Mouse (Mus musculus) common myeloid progenitor, adult 5-6 weeks (primary cell): ENCODE results near the gene Nav3. TPM values are rescaled to one million over a fixed set of nuclear protein-coding genes. Genes with fewer than 3 reads are reported as not detected.
"Not testable (repeated sequence)": the region's sequence is repeated elsewhere in the genome, so short reads cannot be mapped to it uniquely, and the experiment has no call there.

Experiments
- ATAC-seq: replicated peaks from 2 replicates; pipeline ENCODE4 v1.8.0; 2016; ENCODE audit warnings: low read depth, mild to moderate bottlenecking, moderate TSS enrichment, inconsistent platforms; ENCODE audit not compliant: poor library complexity, severe bottlenecking
- total RNA-seq: library from RNA; stranded (forward); fragments of 200-1000, 187-1606 nt; gene quantifications from 2 replicates; pipeline ENCODE4 v1.2.3, GENCODE M21; 2017

Gene Nav3
- total RNA-seq, 1 experiment from 2014 or later = not detected

DNA sequence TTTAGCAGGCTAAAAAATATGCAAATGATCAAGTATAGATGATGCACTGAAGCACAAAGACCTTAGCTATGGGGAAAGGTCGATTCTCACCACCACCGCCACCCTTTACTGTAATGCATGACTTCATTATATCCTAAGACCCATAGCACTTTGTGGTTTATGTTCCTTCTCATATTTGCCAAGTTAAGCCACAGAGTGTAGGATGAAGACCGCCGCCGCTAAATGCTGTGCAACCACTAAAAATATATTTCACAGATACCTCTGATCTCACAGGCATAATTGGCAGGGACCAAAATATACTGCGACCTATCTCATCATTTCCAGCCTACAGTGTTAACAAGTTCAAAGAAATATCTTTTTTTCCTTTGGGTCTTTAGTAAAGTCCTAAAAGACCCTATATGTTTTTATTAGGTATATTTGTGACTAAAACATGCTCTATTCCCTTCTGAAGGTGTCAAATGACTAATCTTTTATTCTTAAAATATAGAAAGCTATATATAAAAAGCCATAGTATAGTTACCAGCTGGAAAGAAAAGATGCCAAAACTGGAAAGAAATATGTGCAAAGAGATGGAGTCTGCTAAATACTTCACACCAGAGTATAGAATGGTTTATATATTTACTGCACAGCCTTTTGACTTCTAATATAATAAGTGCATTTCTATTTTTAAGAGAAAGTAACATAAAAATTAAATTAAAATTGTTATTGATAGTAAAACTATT is 69.4 kb downstream of the Nav3 start:
- no peak for ATAC-seq

DNA sequence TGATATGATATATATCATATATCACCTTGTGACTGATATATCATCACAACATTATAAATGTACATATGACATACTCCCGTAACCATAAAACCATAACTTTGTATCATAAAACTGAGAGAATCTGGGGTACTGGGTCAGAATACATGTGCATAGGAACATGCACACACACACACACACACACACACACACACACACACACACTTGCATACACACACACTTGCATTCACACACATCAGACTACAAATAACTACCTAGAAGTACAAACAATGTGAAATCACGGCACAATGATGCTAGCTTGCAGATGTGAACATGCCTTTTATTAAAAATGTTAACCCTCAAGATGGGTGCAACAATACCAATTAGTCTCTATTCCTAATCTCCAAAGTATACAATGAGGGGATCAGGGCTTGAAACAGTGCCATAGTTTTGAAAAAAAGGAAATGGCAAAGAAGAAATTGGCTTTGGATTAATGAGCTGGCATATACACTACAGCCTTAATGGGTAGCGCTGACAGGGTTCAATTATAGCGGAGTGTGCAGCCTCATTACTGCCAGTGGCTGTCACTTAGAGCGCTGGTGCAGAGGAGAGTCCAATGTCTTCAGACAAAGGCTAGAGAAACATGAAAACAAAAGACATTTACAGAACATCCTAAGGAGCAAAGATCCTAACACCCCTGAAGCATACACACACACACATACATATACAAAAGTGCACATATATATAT is 72.3 kb downstream of the Nav3 start:
- not testable (repeated sequence) for ATAC-seq

DNA sequence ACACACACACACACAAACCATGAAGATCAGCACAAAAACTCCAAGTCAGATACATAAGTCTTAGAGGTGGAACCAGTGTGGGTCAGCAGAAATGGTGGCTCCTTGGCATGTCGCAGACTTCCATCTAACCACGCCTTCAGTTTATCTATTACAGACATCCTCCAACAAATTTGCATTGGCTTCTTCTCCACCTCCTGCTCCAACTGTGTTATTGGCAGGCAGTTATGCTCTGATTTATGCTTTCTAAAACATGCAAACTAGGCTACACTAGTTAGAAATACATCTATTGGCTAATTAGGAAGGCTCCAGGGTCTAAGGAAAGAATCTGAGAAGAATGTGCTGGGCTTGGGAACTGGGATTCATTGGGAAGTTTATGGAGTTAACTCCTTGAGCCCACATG is 75.2 kb downstream of the Nav3 start:
- ATAC-seq = no peak

DNA sequence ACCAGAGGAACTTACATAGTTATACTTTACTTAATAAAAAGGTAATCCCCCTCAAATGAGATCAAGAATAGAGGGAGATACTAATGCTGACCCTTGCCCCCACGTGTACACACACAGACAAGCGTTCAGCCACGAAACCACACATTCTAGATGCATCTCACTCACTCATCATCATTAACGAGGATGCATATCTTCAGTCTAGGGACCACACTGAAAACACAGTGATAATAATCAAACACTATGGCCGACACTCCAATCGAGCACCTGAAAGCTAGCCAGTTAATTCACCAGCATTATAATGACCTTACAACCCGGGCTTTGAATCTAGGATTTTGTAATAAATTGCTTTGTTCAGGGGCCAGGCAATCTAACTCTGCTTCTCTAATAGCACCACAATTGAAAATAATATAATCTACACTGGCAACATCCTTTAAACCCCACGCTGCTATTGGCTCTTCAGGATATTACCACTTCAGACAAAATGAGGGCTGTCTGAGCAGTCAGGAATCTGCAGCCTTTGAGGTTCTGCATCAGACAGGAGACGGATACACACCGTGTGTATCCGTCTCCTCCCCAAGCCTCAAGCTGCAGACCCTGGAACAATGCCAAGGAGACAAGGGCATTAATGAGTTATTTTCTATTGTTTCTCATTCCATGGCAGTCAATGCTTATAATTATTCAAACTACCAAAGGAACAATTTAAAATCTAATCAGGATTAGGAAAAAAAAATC is 83.1 kb downstream of the Nav3 start:
- no peak for ATAC-seq

DNA sequence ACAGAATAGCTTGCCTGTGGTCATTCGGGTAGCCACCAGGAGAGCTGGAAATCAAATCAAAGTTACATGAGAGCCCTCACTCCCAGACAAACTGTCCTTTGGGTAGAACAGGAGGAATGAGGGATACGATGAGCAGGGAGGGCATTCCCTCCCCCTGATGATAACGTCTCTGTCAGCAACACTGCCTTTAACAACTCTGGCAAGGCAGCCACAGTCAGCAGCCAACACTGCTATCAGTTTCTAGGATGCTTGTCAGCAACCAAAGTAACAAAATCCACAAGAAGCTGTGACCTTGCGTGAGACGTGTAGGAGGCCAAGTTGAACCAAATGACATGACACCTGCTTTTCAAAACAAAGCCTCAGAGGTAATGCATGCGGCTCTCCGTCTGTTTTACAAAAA is 103.9 kb downstream of the Nav3 start:
- no peak for ATAC-seq

DNA sequence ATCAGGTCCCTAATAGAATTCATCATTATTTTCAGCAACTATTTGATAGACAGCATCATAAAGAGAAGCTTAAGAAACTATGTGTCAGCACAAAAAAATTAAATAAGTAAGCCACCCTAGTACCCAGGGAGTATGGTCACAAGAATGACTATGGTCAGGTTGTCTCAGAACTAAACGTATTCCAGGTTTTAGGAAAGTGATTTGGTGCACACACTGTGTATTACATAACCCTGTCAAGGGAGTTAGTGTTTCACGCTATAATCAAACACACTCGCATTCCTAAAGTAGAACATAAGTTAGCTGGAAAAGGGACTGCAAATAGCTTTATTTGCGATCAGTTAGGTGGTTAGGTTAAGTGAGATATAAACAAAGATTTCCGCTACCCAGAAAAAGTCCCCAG is 126.0 kb downstream of the Nav3 start:
- ATAC-seq = no peak

DNA sequence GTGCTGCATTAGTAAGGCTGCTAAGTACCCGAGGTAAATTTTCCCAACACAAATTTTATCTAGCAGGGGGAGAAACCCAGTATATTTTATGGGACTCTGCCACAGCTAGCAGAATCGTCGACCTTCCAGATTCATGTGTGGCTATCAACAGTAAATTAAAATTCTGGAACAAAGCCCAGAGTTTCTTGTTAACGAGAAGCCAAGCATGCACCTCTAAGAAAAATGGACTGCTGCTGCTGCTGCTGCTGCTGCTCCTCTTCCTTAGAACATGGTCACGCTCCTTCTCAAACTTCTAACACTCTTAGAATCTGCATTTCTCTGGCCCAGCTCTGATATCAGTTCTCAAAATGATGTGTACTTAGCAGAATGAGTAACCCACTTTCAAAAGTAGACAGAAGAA is 126.4 kb downstream of the Nav3 start:
- ATAC-seq = no peak

DNA sequence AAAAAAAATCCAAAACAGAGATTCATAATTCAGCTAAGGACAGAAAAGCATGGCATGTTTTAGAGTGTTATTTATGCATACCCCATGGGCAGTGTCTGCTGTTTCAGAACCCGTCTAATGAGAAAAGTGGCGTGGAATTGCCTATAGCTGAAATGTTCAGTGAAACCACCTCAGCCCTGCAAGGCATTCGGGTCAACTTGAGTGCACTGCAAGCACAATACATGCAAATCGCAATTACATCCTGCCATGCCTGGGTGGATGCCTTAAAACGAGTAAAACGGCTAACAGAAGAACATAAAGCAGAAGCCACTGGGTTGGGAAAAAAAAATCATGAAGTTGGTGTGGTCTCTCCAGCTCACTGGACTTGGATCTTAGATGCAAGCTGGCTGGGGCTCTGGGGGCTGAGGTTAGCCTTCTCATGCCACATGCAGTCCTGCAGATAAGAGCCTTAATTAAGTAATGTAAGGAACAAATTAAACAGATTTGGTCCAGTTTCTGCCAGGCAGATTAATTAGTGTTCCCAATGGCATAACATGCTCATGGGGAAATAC is 133.8 kb downstream of the Nav3 start:
- ATAC-seq = no peak

DNA sequence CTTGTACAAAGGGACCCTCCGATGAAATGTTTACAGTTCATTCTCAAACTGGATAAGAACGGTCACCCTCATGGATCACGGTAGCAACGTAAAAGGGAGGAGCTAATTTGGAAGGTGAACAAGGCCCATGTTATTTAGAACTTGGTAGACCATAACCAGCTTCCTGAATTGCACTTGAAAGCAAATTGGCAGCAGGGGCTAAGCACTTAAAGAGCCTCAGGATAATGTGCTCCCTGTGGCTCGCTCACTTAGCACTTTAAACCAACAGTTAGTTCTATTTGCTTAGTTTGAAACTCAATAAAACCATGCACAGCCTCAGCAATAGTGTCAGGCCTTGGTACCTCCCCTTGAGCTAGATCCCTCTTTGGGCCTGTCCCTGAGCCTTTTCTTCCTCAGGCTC is 138.7 kb downstream of the Nav3 start:
- no peak for ATAC-seq

DNA sequence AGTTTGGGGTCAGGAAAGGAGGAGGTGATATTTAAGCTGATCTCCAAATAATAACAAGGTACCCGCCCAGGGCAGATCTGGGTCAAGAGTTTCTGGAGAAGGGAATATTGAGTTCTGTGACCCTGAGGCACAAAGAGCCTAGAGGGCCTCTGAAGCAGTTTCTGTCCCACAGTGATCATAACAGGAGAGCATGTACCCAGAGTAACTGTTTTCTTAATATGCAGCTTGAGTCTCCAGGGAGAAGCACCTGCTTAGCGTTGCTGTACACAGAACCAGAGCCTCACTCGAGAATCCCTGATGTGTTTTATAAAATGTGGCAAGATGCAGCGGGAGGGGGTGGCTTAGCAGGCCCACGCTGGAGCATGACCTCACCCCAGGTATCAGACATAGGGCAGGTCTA is 141.5 kb downstream of the Nav3 start:
- no peak for ATAC-seq

DNA sequence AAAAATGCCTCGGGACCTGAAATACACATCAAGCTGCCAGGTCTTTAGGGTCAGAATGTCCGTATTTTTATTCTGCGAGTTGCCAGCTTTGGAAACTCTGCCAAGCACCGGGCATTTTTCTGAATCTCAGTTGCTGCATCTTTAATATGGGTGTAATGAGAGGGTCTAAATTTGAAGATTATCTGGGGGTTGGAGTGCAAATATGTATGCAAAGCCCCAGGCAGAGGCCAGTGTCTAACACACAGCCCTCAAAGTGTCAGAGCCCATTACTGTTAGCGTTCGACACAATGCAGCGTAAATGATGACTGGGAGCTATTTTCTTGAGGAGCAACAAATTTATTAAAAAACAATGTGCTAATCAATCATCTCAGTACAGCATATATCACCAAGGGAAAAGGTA is 142.0 kb downstream of the Nav3 start:
- no peak for ATAC-seq

DNA sequence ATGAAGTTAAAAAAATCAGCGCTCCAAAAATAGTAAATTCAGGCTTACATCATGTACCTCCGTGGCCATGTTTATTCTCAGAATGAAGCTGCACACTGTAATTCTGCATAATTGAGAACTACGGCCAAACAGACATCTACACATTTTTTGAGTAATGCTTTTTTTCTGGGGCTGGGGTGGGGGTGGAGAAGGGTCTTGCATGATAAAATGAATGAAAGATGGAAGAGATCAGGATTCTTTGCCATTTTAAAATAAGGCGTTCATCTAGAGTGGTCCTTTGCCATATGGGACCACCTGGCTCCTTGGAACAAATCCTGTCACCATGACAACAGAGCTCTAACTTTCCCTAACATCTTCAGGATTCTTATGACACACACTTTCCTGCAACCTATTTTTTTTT is 146.5 kb downstream of the Nav3 start:
- ATAC-seq = no peak

DNA sequence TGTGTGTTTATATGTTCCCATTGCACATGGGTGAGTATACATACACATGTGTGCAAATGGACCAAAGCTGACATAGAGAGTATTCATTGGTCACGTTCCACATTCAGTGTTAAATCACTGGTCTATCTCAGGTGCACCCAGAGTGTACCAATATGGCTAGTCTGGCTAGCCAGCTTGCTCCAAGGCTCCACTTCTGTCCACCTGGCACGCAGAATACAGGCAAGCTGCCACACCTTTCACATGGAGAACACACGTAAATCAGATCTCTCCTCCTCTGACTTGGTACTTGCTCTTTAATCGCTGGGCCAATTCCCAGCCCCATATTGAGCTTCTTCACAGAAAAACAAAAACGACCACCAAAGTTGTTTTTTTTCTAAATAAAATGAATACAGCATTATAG is 150.4 kb downstream of the Nav3 start:
- ATAC-seq = no peak

DNA sequence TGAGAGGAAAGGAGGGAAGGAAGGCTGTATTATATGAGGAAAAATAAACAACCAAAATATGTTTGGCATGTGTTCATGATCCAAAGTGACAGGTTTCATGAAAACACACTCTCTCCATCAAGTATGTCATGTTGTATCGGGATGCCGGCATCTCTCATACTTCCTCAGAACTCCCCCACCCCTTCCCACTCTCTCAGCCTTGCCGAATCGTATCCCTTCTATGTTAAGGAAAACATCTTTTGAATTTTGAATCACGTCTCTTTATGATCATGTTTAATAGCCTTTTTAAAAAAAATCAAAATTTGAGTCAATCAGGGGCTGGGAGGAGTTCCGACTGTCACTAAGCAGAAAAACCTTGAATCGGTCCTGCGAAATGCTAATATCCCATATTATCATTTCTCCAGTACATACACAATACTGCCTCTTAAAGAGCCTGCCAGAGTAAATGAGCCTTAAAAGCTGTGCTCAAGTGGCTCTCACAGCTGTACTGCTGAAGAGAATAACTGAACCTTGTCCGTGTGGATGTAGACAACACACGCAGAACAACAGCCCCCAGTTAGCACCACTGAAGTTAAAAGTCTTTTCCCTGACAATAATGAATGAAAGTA is 165.9 kb downstream of the Nav3 start:
- ATAC-seq = no peak

DNA sequence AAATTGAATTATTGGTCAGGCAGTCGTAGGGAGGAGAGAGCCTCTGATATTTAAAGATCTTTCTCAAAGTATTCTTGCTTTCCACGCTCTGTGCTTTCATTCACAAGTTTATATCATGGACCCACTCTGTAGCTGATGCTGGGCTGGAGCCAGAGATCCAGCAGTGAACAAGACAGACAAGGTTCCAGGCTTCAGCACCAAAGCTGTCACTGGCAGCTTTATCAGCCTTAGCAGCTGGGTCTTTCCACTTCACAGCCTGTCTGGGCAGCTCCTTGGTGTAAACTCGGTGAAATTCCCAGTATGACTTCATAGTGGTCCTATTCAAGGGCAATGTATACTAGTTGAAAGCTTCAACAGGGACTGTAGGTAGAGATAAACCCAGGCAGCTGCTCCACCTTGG is 172.1 kb downstream of the Nav3 start:
- no peak for ATAC-seq

DNA sequence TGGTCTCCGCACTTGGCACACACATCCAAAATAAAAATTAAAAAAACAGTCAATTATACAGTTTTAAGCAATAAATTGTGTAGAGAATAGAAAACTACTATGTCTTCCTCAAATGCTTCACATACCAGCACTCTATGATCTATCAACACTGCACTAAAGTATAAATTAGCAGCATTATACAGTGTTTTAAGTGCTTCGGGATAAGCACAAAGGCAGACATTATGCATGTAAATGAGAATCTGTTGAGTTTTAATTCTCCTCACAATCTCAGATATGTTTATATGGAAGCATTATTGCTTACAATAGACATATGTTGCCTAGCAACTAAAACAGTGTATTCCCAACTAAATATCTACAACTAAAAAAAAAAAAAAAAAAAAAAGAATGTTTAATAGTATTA is 183.2 kb downstream of the Nav3 start:
- no peak for ATAC-seq

DNA sequence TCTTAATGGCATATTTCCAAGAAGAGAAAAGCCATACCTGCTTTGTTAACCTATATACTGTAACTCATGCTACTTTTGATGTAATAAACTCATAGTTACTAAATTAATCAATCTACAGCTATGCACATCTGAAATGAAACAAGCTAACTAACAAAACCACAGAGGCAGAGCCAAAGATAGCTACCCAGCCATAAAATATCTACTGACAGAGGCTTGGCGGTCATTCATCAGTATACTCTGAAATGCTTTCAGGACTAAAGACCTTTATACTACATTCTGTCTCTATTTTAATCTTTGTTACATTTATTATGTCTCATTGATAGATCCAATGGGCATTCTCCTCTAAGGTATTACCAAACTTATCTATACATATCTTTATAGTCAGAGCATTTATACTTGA is 185.4 kb downstream of the Nav3 start:
- no peak for ATAC-seq

DNA sequence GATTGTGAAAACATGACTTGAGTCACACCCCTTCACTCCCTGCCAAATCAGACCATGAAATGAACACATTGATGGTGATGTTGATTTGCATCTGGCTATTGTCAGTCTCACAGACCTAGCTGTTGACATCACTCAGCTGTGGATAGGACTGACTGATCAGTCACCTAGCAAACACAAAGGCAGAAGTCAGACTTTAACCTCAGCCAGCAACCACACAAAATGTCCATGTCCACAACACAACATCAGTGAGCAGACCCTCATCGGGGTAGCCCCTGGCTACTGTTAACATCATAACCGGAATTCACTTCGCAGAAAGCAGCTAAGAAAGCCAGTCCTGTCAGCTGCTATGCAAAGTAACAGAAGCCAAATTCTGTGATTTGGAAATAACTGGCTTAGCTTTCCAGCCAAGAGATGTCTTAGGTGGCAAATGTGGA is 213.9 kb downstream of the Nav3 start:
- ATAC-seq = no peak

DNA sequence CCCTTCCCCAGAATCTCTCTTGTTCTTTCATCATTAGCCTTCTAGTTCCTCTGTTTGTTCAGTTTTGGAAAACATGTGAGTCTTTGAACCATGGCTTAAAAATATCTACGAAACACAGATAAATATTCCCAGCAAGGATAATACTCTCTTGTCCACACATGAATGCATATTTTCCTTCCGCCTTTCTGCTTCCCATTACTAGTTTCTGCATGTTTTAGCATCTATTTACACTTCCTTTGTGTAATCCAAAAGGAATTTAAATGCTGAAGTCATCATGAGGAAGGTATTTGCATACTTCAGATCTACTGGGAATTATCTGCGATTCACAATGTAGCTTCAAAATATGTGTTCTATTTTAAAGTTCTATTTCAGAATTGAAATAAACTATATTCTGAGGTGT is 215.3 kb downstream of the Nav3 start:
- ATAC-seq = no peak

DNA sequence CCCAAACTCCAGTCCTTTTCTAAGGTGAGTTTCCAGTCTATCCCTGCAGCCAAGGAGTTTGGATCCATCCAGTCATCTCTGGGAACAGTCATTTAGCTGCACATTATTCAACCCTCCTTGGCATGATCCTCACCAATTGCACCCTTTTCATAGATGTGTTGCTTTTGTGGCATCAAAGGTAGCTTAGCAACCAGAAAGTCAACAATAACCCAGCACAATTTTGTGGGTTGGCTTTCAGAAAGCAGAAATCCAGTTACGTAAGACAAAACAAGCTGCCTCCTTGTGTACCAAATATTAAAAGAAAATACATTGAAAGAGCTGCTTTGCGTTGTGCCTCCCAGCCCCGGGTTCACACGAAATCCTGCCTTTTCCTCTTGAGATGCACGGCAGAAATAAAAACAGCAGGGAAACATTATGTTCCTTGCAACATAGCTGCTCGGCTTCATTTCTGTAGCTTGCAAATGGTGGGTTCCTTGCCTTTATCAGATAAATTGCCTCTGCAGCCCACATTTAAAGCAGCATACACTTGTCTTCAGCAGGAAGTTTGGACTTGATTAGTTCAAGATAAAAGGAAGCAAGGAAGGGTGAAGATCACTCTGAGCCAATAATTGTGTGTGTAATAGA is 222.6 kb downstream of the Nav3 start:
- ATAC-seq = no peak
